Mouse (Mus musculus): ENCODE measurements around the gene Morn1.

The Morn1 gene

GRCm38 (mm10) chr4:155086108-155087024 is at the start of gene Morn1, which contains the start of gene Rer1:
Gene Morn1 (plus strand): TSS chr4:155086577.
Gene Rer1 (minus strand): TSS chr4:155086382.
- DNase-seq (ENCODE audit: extremely low read depth, low read depth) = peak; percentile 94

GRCm38 (mm10) chr4:155040197-155040596 is 46.2 kb upstream of the Morn1 start:
- DNase-seq (ENCODE audit: extremely low read depth, low read depth) = no peak

- DNase-seq (ENCODE audit: extremely low read depth, low read depth) = no peak
Measured at GRCm38 (mm10) chr4:155040696-155041095, 45.7 kb upstream of the Morn1 start.

- no peak for DNase-seq (ENCODE audit: extremely low read depth, low read depth)
Measured at GRCm38 (mm10) chr4:155042606-155043288, 43.6 kb upstream of the Morn1 start.

- DNase-seq (ENCODE audit: extremely low read depth, low read depth) = no peak
Measured at GRCm38 (mm10) chr4:155043289-155043625, 43.1 kb upstream of the Morn1 start.

- no peak for DNase-seq (ENCODE audit: extremely low read depth, low read depth)
Measured at GRCm38 (mm10) chr4:155046636-155047035, 39.7 kb upstream of the Morn1 start.

GRCm38 (mm10) chr4:155050116-155050515 is 36.3 kb upstream of the Morn1 start:
- no peak for DNase-seq (ENCODE audit: extremely low read depth, low read depth)

- no peak for DNase-seq (ENCODE audit: extremely low read depth, low read depth)
Measured at GRCm38 (mm10) chr4:155056724-155057123, 29.7 kb upstream of the Morn1 start, which contains the start of gene Plch2. Gene Plch2 (minus strand): TSS chr4:155056784.

- no peak for DNase-seq (ENCODE audit: extremely low read depth, low read depth)
Measured at GRCm38 (mm10) chr4:155058325-155058724, 28.1 kb upstream of the Morn1 start.

GRCm38 (mm10) chr4:155063895-155064294 is 22.5 kb upstream of the Morn1 start:
- no peak for DNase-seq (ENCODE audit: extremely low read depth, low read depth)

GRCm38 (mm10) chr4:155064474-155064873 is 21.9 kb upstream of the Morn1 start:
- DNase-seq (ENCODE audit: extremely low read depth, low read depth) = no peak

GRCm38 (mm10) chr4:155065970-155066833 is 20.2 kb upstream of the Morn1 start:
- DNase-seq (ENCODE audit: extremely low read depth, low read depth) = peak; percentile 86

- peak; percentile 75 for DNase-seq (ENCODE audit: extremely low read depth, low read depth)
Measured at GRCm38 (mm10) chr4:155066834-155067522, 19.4 kb upstream of the Morn1 start, which contains the start of gene Pex10. Gene Pex10 (plus strand): TSS chr4:155067016.

- DNase-seq (ENCODE audit: extremely low read depth, low read depth) = no peak
Measured at GRCm38 (mm10) chr4:155068357-155068972, 17.9 kb upstream of the Morn1 start.

GRCm38 (mm10) chr4:155069191-155069590 is 17.2 kb upstream of the Morn1 start:
- DNase-seq (ENCODE audit: extremely low read depth, low read depth) = no peak

- no peak for DNase-seq (ENCODE audit: extremely low read depth, low read depth)
Measured at GRCm38 (mm10) chr4:155070199-155070598, 16.2 kb upstream of the Morn1 start.

GRCm38 (mm10) chr4:155070921-155071320 is 15.5 kb upstream of the Morn1 start:
- no peak for DNase-seq (ENCODE audit: extremely low read depth, low read depth)

GRCm38 (mm10) chr4:155074418-155074817 is 12.0 kb upstream of the Morn1 start:
- no peak for DNase-seq (ENCODE audit: extremely low read depth, low read depth)

- DNase-seq (ENCODE audit: extremely low read depth, low read depth) = no peak
Measured at GRCm38 (mm10) chr4:155075137-155075536, 11.2 kb upstream of the Morn1 start.

- no peak for DNase-seq (ENCODE audit: extremely low read depth, low read depth)
Measured at GRCm38 (mm10) chr4:155075813-155076212, 10.6 kb upstream of the Morn1 start.
